Mouse (Mus musculus): Measurements from ENCODE around the gene Bmp2. TPM values are rescaled to one million over a fixed set of nuclear protein-coding genes. Genes with fewer than 3 reads are reported as not detected.

The Bmp2 gene
- polyA plus RNA-seq, 2 experiments = 11.0 to 14.9 TPM

GRCm38 (mm10) chr2:133565995-133566710, 14.2 kb downstream of the Bmp2 start:
- TF ChIP-seq POLR2A (IDR thresholded peaks at IDR 0.05; ENCODE audit: borderline replicate concordance, extremely low read depth, insufficient read depth, insufficient read length) = no peak
- Histone ChIP-seq H3K9me3 (ENCODE audit: control insufficient read depth, low read length) (no peaks in the 10 kb centered on the region), H3K4me1 (ENCODE audit: control insufficient read depth, insufficient read depth, low read length) (peaks cover 35% of the 10 kb centered on the region), H3K9ac (ENCODE audit: low read depth, low read length, severe bottlenecking) (no peak overlapping the region), H3K36me3 (ENCODE audit: control insufficient read depth, insufficient read depth, low read length) (peaks cover 14% of the 10 kb centered on the region), H3K4me2 (replicated peaks; ENCODE audit: low read depth, low read length, severe bottlenecking) (peak overlapping the region; percentile 5; the same call in 1 of the 2 replicates), H3K27me3 (ENCODE audit: control insufficient read depth, insufficient read depth, low read length) (no peaks in the 10 kb centered on the region), H3K4me3 (replicated peaks; ENCODE audit: low read length) (no peak overlapping the region), H3K27ac (replicated peaks; ENCODE audit: low read depth, low read length) (peak overlapping the region; percentile 8)
- DNase-seq (ENCODE audit: low spot score) = peak; percentile 80
- WGBS = 16% methylated on average over 14 of the region's 14 CpGs
- peak; percentile 71 for ATAC-seq (ENCODE audit: low FRiP score, low read depth)

GRCm38 (mm10) chr2:133591562-133592255, 39.8 kb downstream of the Bmp2 start:
- Histone ChIP-seq H3K4me1 (ENCODE audit: control insufficient read depth, insufficient read depth, low read length) (peaks cover 23% of the 10 kb centered on the region), H3K4me3 (replicated peaks; ENCODE audit: low read length) (no peak overlapping the region), H3K9me3 (ENCODE audit: control insufficient read depth, low read length) (no peaks in the 10 kb centered on the region), H3K27me3 (ENCODE audit: control insufficient read depth, insufficient read depth, low read length) (no peaks in the 10 kb centered on the region), H3K27ac (replicated peaks; ENCODE audit: low read depth, low read length) (no peak overlapping the region), H3K4me2 (replicated peaks; ENCODE audit: low read depth, low read length, severe bottlenecking) (no peak overlapping the region; the same call in 1 of the 2 replicates), H3K36me3 (ENCODE audit: control insufficient read depth, insufficient read depth, low read length) (no peaks in the 10 kb centered on the region), H3K9ac (ENCODE audit: low read depth, low read length, severe bottlenecking) (no peak overlapping the region)
- TF ChIP-seq POLR2A (IDR thresholded peaks at IDR 0.05; ENCODE audit: borderline replicate concordance, extremely low read depth, insufficient read depth, insufficient read length) = no peak
- 47% methylated on average over 12 of the region's 12 CpGs for WGBS
- no peak for ATAC-seq (ENCODE audit: low FRiP score, low read depth)
- DNase-seq (ENCODE audit: low spot score) = no peak

Small RNA genes within 50 kb of the gene (microRNA-seq; reads per million reads assigned to microRNA genes)
- gene Mir3090 = not detected

Data from limb, embryonic 14.5 days (tissue).